Mouse (Mus musculus): ENCODE data around the gene Smarcb1. TPM values are rescaled to one million over a fixed set of nuclear protein-coding genes. Genes with fewer than 3 reads are reported as not detected.
"Not testable (repeated sequence)": the region's sequence is repeated elsewhere in the genome, so short reads cannot be mapped to it uniquely, and the experiment has no call there.

Smarcb1 gene
- polyA plus RNA-seq, 1 experiment from 2014 or later: 250 TPM

DNA sequence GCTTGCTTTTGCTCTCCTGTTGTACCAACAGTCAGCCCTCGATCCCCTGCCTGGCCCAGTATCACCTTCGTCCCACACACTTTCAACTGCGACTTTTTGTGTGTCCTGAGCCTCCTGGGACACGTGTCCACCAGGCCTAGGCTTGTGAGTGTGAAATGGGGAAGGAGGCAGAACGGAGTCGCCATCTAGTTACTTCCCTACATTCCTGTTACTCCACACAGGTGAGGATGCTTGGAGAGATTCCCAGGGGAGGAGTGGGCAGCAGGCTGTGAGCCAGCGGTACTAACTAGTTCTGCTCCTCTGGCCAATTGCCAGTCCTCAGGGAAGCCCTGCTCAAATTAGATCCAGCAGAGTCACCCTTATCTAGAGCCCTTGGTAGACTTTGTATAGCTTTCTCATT, 60.7 kb downstream of the Smarcb1 start:
- 0 out of 2 replicates have a peak overlapping the region, but pooled peaks have one; percentile 72 for H3K4me3 ChIP-seq
- no peaks in the 10 kb centered on the region for H3K9me3 ChIP-seq
- H3K4me2 ChIP-seq: peak overlapping the region; percentile 80
- peaks cover 19% of the 10 kb centered on the region for H3K36me3 ChIP-seq
- ATAC-seq (ENCODE audit: insufficient number of reproducible peaks, insufficient read depth, low FRiP score, low TSS enrichment, low read depth): no peak
- H3K27me3 ChIP-seq: no peaks in the 10 kb centered on the region
- H3K4me1 ChIP-seq: peaks cover 29% of the 10 kb centered on the region
- H3K27ac ChIP-seq: peak overlapping the region; percentile 95
- peak overlapping the region; percentile 90 for H3K9ac ChIP-seq
- 30% methylated on average over 7 of the region's 7 CpGs for WGBS

DNA sequence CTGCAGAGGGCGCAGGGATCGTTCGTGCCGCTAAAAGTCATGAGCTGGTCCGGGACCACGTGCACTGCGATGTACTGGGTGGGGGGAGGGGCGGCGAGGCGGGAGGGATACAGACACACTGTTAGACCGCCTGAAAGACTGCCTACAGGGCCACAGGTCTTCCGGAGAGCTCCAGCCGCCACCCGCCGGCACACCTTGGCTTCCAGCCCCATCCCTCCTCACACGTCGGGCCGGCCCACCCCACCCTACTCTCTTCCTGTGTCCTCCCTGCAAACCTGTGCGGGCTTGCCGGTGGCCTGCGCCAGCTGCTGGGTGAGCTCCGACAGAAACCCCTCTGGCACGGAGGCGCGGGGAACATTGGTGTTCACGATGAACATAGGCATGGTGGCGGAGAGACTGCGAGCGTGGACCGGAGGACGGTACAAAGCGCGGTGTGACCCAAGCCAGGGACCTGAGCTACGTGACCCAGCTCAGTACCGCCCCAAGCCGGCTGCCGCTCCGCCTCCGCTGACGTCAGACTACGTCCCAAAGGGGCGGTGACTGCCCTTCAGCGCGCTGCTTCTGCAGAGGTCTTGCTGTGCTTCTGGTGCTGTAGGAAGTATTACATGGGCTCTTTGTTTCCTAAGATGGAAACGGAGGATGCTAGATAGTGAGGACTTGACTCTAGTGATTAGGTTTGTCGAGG, 61.5 kb downstream of the Smarcb1 start, which contains the start of gene Mif:
Gene Mif, minus strand, starts transcription at position 455 of the 685 bp plus-strand sequence.
- WGBS: under 1% methylated on average over 46 of the region's 46 CpGs
- peak within 1 kb of the TSS; percentile 95 for H3K27ac ChIP-seq
- not testable (repeated sequence) for H3K27me3 ChIP-seq, H3K9me3 ChIP-seq
- peak within 1 kb of the TSS; percentile 72 for H3K4me3 ChIP-seq
- H3K36me3 ChIP-seq: peaks cover 19% of the 10 kb centered on the region
- H3K4me1 ChIP-seq: peaks cover 29% of the 10 kb centered on the region
- peak within 1 kb of the TSS; percentile 90 for H3K9ac ChIP-seq
- ATAC-seq (ENCODE audit: insufficient number of reproducible peaks, insufficient read depth, low FRiP score, low TSS enrichment, low read depth): peak; percentile 96
- peak within 1 kb of the TSS; percentile 80 for H3K4me2 ChIP-seq

- Histone ChIP-seq H3K4me2 (peak overlapping the region; percentile 80), H3K9ac (peak overlapping the region; percentile 90), H3K27ac (peak overlapping the region; percentile 95), H3K36me3 (peaks cover 19% of the 10 kb centered on the region), H3K4me3 (peak overlapping the region; percentile 72), H3K27me3 (no peaks in the 10 kb centered on the region), H3K9me3 (no peaks in the 10 kb centered on the region), H3K4me1 (peaks cover 29% of the 10 kb centered on the region)
- WGBS: 3% methylated on average over 27 of the region's 27 CpGs
- peak; percentile 59 for ATAC-seq (ENCODE audit: insufficient number of reproducible peaks, insufficient read depth, low FRiP score, low TSS enrichment, low read depth)
These were observed 62.2 kb downstream of the Smarcb1 start for GRCm38 (mm10) chr10:75859107-75859746.

GRCm38 (mm10) chr10:75857598-75857997, 63.8 kb downstream of the Smarcb1 start:
- Histone ChIP-seq H3K27me3 (no peaks in the 10 kb centered on the region), H3K4me1 (peaks cover 29% of the 10 kb centered on the region), H3K9ac (no peak overlapping the region), H3K4me2 (no peak overlapping the region), H3K4me3 (no peak overlapping the region), H3K27ac (no peak overlapping the region), H3K9me3 (no peaks in the 10 kb centered on the region), H3K36me3 (peaks cover 19% of the 10 kb centered on the region)
- ATAC-seq (ENCODE audit: insufficient number of reproducible peaks, insufficient read depth, low FRiP score, low TSS enrichment, low read depth): no peak
- 96% methylated on average over 4 of the region's 4 CpGs for WGBS

DNA sequence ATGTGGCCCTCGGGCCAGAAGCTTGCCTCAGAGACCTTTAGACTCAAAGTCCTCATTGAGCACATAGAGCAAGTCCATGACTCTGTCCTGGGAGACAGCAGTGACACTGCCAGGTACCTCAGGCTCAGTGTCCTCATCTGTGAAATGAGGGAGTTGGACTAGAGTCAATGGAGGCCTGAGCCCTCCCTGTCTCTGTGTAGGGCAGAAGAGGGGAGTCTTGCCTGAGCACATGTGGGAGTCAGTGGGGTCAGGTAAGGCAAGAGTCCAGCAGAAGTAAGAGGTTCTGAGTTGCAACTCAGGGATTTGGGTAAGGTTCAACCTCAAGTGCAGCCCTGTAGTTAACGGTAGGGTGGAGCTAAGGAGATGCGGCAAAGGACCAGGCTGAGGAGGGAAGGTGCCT, 64.4 kb downstream of the Smarcb1 start:
- Histone ChIP-seq H3K9me3 (no peaks in the 10 kb centered on the region), H3K27ac (no peak overlapping the region), H3K4me2 (no peak overlapping the region), H3K36me3 (peaks cover 19% of the 10 kb centered on the region), H3K27me3 (no peaks in the 10 kb centered on the region), H3K4me1 (peaks cover 29% of the 10 kb centered on the region), H3K9ac (no peak overlapping the region), H3K4me3 (no peak overlapping the region)
- WGBS: 75% methylated on average over 3 of the region's 3 CpGs
- no peak for ATAC-seq (ENCODE audit: insufficient number of reproducible peaks, insufficient read depth, low FRiP score, low TSS enrichment, low read depth)

- 77% methylated on average over 11 of the region's 11 CpGs for WGBS
- peaks cover 34% of the 10 kb centered on the region for H3K4me1 ChIP-seq
- H3K4me2 ChIP-seq: no peak overlapping the region
- H3K9ac ChIP-seq: no peak overlapping the region
- no peaks in the 10 kb centered on the region for H3K27me3 ChIP-seq
- peaks cover 19% of the 10 kb centered on the region for H3K36me3 ChIP-seq
- ATAC-seq (ENCODE audit: insufficient number of reproducible peaks, insufficient read depth, low FRiP score, low TSS enrichment, low read depth): no peak
- no peak overlapping the region for H3K4me3 ChIP-seq
- H3K9me3 ChIP-seq: no peaks in the 10 kb centered on the region
- H3K27ac ChIP-seq: no peak overlapping the region
These were observed 65.1 kb downstream of the Smarcb1 start for GRCm38 (mm10) chr10:75856155-75856907.

- Histone ChIP-seq H3K9ac (no peak overlapping the region), H3K36me3 (peaks cover 19% of the 10 kb centered on the region), H3K4me1 (peaks cover 34% of the 10 kb centered on the region), H3K27me3 (no peaks in the 10 kb centered on the region), H3K27ac (no peak overlapping the region), H3K9me3 (no peaks in the 10 kb centered on the region), H3K4me2 (no peak overlapping the region), H3K4me3 (no peak overlapping the region)
- no peak for ATAC-seq (ENCODE audit: insufficient number of reproducible peaks, insufficient read depth, low FRiP score, low TSS enrichment, low read depth)
- 87% methylated on average over 15 of the region's 15 CpGs for WGBS
These were observed 65.9 kb downstream of the Smarcb1 start for GRCm38 (mm10) chr10:75855416-75855981.

DNA sequence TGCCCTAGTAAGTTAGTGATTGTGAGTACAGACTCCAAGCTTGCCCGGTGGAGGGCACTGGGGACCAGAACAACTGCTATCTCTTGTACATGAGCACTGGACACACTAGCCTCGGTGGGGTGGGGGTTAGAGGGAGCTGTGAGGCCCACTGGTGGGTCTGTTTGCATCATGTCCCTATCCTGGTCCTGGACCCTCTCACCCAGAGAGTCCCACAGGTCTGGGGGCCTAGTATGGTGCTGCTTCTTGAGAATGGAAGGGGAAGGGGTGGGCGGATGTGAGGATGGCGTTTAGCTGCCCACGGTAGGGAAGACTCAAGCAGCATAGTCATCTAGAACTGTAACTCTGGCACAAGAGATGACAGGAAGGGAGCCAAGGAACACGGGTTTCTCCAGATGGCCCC, 66.6 kb downstream of the Smarcb1 start:
- H3K36me3 ChIP-seq: peaks cover 19% of the 10 kb centered on the region
- WGBS: 85% methylated on average over 6 of the region's 6 CpGs
- no peak overlapping the region for H3K4me2 ChIP-seq
- no peak overlapping the region for H3K9ac ChIP-seq
- no peaks in the 10 kb centered on the region for H3K27me3 ChIP-seq
- H3K4me3 ChIP-seq: no peak overlapping the region
- H3K4me1 ChIP-seq: peaks cover 33% of the 10 kb centered on the region
- no peaks in the 10 kb centered on the region for H3K9me3 ChIP-seq
- ATAC-seq (ENCODE audit: insufficient number of reproducible peaks, insufficient read depth, low FRiP score, low TSS enrichment, low read depth): no peak
- H3K27ac ChIP-seq: no peak overlapping the region

- no peak overlapping the region for H3K27ac ChIP-seq
- no peaks in the 10 kb centered on the region for H3K9me3 ChIP-seq
- no peak overlapping the region for H3K4me3 ChIP-seq
- H3K9ac ChIP-seq: no peak overlapping the region
- WGBS: 52% methylated on average over 5 of the region's 5 CpGs
- no peaks in the 10 kb centered on the region for H3K27me3 ChIP-seq
- peaks cover 31% of the 10 kb centered on the region for H3K4me1 ChIP-seq
- H3K4me2 ChIP-seq: no peak overlapping the region
- no peak for ATAC-seq (ENCODE audit: insufficient number of reproducible peaks, insufficient read depth, low FRiP score, low TSS enrichment, low read depth)
- H3K36me3 ChIP-seq: peaks cover 19% of the 10 kb centered on the region
These were observed 67.3 kb downstream of the Smarcb1 start for GRCm38 (mm10) chr10:75854096-75854495.

DNA sequence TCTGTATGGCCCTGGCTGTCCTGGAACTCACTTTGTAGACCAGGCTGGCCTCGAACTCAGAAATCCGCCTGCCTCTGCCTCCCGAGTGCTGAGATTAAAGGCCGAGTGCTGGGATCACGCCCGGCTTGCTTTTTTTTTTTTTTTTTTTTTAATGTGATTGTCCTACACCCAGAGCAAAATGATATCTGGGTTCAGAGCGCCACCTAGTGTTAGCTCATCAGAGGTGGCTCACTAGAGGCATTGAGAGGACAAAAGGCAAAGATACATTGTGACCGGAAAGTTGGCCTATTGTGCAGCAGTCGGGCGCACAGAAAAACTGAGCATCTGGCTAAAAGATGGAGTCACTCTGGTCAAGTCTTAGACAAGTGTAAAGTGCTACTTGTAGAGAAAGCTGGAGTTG, 68.0 kb downstream of the Smarcb1 start:
- H3K9ac ChIP-seq: no peak overlapping the region
- H3K9me3 ChIP-seq: no peaks in the 10 kb centered on the region
- H3K27me3 ChIP-seq: no peaks in the 10 kb centered on the region
- no peak overlapping the region for H3K27ac ChIP-seq
- no peak for ATAC-seq (ENCODE audit: insufficient number of reproducible peaks, insufficient read depth, low FRiP score, low TSS enrichment, low read depth)
- peaks cover 18% of the 10 kb centered on the region for H3K36me3 ChIP-seq
- no peak overlapping the region for H3K4me2 ChIP-seq
- 29% methylated on average over 10 of the region's 10 CpGs for WGBS
- peaks cover 24% of the 10 kb centered on the region for H3K4me1 ChIP-seq
- no peak overlapping the region for H3K4me3 ChIP-seq

DNA sequence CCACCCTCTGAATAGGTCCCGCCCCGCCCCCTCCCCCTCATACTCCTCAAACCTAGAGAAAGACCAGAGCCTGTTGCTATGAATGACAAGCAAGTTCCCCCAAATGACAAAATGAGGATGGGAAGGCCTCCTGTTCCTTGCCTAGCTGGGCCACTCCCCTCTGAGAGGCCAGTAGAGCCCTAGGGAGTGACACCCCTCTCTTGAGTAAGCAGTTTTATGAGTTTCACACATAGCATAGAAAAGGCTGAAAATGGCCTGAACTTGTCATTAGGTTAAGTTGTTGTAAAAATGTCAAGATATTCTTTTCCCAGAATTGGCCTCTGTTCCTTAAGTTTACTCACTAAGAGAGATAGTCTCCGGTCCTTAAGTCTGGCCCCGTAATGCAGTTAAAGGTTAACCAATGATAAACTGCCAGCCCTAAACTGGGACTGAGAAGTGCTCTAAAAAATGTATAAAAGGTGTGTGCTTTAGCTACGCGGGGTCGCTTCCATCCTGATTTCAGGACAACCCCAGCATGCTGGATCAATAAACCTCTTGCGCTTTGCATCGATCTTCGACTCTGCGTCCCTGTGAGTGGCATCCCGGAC, 68.8 kb downstream of the Smarcb1 start:
- Histone ChIP-seq H3K27ac (no peak overlapping the region), H3K9me3 (no peaks in the 10 kb centered on the region), H3K4me2 (no peak overlapping the region), H3K36me3 (peaks cover 10% of the 10 kb centered on the region), H3K4me1 (peaks cover 16% of the 10 kb centered on the region), H3K27me3 (no peaks in the 10 kb centered on the region), H3K4me3 (no peak overlapping the region), H3K9ac (no peak overlapping the region)
- ATAC-seq (ENCODE audit: insufficient number of reproducible peaks, insufficient read depth, low FRiP score, low TSS enrichment, low read depth): no peak
- WGBS: 94% methylated on average over 12 of the region's 12 CpGs
